Mouse (Mus musculus): ENCODE measurements around the gene Ctf2.
"Not testable (repeated sequence)": the region's sequence is repeated elsewhere in the genome, so short reads cannot be mapped to it uniquely, and the experiment has no call there.

Ctf2 gene

DNA sequence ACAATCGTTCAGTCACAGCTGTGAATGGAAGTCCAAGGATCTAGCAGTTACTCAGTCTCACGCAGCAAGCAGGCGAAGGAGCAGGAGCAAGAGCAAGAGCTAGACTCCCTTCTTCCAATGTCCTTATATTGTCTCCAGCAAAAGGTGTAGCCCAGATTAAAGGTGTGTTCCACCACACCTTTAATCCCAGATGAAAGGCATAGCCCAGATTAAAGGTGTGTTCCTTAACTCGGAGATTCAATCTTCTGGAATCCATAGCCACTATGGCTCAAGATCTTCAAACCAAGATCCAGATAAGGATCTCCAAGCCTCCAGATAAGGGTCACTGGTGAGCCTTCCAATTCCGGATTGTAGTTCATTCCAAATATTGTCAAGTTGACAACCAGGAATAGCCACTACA lies at the start of gene Ctf2:
Ctf2 (minus strand) TSS at position 101 of the 400 bp plus-strand sequence.
- not testable (repeated sequence) for DNase-seq (ENCODE audit: low read depth in 1 of 2, low spot score in 2 of 2)

DNA sequence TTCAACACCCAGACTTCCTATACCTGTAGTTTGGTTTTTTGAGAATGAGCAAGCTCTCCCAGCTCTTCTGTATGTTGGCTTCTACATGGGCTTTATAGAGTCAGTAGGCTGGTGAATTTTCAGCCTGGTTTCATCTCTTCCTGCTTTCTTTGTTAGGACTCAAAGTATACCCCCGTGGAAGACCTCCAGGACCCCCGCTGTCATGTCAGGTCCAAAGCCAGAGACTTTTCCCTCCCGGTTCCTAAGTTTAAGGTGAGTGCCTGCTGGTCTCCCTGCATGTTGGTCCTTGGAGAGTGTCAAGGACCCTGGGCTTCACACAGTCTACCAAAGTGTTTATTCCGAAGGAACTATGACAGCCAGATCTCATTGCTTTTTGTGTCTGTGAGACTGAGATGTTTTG lies 46.4 kb upstream of the Ctf2 start:
- DNase-seq (ENCODE audit: low read depth in 1 of 2, low spot score in 2 of 2): no peak

DNA sequence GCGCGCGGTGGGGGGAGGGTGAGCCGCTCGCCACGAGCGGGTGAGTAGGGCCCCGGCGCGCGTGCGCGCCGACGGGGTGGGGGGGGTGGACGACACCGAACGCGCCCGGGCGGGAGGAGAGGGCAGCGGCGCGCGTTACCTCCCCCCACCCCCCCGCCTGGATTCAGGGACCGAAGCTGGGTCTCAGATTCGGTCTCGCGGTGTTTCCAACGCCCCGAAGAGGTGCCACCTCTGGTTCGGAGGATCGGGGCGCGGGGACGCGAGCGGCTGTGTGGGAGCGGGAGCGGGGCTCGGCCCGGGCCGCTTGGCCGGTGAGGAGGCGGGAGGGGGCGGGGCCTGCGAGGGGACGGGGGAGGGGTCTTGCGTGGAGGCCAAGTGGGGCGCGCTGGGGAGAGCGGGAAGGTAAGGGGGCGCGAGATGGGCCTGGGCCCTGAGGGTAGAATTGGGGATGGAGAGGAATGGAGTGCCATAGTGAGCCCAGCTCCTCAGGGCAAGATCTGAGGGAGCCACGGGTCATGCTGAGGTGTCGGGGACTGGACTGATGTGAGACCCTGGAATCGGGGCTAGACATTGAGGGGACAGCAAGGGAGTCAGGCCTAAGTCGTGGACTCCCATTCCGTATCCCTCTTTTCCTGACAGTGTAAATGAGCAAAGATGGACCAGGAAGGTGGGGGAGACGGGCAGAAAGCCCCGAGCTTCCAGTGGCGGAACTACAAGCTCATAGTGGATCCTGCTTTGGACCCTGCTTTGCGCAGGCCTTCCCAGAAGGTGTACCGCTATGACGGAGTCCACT lies 45.7 kb upstream of the Ctf2 start:
- DNase-seq (ENCODE audit: low read depth in 1 of 2, low spot score in 2 of 2): no peak

DNA sequence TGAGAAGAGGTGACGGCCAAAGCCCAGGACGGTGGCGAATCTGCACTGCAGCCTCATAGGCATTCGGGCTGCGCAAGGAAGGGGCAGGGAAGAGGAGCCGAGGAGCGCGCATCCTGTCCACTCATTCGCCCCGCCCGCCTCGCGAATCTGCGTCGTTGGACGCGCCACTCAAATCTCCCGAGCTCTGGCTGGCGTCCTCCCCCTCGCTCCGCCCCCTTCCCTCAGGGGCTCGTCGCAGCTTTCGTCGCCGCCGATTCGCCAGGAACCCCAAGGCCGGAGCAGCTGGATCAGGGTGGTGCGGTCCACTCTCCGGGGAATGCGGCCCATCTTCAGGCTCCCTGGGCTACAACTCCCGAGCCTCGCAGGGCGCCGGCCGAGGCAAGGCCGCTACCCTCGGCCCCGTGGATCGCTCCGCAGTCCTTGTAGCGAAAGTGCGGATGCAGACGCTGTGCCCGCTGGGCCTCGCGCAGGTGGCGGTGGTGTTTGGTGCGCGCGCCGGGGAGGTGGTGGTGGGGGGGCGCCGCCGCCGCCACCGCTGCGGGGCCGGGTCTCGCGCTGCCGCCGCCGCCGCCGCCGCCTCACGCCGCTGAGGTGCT lies 45.0 kb upstream of the Ctf2 start:
- peak; percentile 86 to 92 for DNase-seq (ENCODE audit: low read depth in 1 of 2, low spot score in 2 of 2)

DNA sequence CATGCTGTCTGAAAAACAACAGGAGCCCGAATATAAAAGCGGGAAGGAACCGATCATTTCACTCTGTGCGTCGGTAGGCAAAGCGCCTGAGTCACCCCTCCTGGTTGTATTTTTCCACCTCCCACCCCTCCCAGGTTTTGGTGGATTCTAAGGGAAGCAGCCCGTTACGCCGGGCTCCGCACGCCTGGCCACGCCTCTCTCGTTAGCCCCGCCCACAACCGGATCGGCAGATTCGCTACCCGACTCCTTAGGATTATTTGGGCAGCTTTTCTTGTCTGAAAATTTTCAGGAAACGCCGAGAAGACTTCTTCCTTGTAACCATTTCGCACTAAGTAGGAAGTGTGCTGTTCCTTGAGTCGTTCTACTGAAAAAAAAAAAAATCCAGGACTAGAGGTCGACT lies 44.5 kb upstream of the Ctf2 start, which contains the start of gene Setd1a:
Setd1a (plus strand) TSS at position 245 of the 400 bp plus-strand sequence.
- peak in 1 of 2 experiments; percentile 65 for DNase-seq (ENCODE audit: low read depth in 1 of 2, low spot score in 2 of 2)

DNA sequence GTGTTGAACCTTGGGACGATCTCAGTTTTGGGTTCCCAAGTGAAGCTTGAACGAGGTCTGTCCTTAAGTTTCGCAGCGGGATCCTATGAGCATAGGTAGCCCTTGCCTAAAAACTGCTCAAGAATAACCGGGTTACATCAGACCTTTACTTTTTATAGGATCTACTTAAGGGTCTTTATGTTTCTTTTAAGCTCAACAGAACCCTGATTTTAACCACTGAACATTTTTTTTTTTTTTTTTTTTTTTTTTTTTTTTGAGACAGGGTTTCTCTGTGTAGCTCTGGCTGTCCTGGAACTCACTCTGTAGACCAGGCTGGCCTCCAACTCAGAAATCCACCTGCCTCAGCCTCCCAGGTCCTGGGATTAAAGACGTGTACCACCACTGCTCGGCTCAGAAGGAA lies 43.9 kb upstream of the Ctf2 start:
- DNase-seq (ENCODE audit: low read depth in 1 of 2, low spot score in 2 of 2): not testable (repeated sequence)

DNA sequence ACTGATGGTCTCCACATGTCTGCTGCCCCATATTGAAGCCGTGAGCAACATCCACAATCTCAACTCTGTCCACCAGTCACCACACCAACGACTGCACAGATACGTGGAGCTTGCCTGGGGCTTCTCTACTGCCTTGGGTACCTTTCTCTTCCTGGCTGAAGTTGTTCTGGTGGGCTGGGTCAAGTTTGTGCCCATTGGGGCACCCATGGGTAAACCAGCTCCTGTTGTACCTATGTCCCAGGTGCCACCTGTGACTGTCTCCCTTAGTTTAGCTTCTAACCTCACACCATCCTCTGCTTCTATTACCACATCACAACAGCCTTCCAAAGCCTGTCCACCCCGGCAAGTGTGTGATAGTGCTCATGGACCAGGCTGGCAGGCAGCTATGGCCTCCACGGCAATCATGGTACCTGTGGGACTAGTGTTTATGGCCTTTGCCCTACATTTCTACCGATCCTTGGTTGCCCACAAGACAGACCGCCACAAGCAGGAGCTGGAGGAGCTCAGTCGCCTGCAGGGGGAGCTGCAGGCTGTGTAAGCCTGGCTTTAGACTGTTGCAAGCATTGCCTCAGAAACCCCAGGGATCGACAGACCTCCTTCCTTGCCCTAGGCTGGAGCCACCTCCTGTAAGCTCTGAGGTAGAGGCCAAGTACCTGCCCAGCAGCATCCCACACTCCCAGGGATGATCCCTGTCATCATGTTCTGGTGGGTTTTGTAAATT lies 41.9 kb upstream of the Ctf2 start:
- DNase-seq (ENCODE audit: low read depth in 1 of 2, low spot score in 2 of 2): peak in 1 of 2 experiments; percentile 56

DNA sequence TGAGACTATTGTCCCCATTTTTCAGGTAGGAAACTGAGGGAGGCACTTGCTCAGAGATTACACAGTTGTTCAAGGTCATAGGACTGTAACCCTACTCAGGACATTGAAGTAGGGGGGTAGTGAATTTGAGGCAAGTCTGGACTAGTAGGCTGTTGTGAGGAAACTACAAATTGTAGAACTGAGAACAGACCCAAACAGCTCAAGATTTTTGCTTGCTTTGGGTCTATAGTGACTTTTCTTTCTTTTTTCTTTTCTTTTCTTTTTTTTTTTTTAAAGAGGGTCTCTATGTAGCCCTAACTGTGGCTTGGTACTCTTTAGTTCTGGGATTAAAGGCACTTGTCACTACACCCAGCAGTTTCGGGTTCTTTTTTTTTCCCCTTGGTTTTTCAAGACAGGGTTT lies 40.6 kb upstream of the Ctf2 start:
- DNase-seq (ENCODE audit: low read depth in 1 of 2, low spot score in 2 of 2): no peak

DNA sequence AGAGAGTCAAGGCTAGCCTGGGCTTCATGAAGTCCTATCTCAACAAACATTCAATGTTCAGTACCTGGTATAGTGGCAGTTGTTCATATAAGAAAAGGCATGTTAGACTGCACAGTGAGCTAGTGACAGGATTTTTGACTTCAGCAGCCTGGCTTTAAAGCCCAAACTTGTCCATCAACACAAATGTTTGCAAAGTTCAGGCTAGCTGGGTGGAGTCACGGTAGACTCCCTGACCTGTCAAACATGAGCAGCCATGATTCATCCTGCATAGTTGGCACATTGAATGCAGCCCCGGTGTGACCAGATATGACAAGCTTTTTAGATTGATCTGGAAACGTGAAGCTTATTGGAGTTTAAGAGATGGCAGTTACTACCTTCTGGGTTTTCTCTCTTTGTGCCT lies 40.1 kb upstream of the Ctf2 start:
- no peak for DNase-seq (ENCODE audit: low read depth in 1 of 2, low spot score in 2 of 2)

DNA sequence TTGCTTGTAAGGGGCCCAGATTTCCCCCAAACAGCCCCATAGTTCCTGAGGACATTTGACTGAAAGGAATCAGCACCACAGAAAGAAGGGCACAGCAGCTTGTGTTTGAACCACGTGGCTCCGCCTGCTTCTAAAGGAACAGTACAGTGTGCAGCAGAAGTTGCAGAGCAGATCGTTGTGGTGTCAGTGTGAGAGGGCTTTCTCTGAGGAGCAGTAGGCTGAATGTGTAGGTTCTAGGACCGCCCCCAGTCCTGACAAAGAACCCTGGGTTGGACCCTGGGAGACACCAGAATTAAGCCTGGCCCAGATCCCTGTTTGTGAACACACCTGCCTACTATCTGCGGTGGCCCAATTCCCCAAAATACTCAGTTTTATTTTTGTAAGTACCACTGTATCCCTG lies 39.3 kb upstream of the Ctf2 start:
- no peak for DNase-seq (ENCODE audit: low read depth in 1 of 2, low spot score in 2 of 2)

DNA sequence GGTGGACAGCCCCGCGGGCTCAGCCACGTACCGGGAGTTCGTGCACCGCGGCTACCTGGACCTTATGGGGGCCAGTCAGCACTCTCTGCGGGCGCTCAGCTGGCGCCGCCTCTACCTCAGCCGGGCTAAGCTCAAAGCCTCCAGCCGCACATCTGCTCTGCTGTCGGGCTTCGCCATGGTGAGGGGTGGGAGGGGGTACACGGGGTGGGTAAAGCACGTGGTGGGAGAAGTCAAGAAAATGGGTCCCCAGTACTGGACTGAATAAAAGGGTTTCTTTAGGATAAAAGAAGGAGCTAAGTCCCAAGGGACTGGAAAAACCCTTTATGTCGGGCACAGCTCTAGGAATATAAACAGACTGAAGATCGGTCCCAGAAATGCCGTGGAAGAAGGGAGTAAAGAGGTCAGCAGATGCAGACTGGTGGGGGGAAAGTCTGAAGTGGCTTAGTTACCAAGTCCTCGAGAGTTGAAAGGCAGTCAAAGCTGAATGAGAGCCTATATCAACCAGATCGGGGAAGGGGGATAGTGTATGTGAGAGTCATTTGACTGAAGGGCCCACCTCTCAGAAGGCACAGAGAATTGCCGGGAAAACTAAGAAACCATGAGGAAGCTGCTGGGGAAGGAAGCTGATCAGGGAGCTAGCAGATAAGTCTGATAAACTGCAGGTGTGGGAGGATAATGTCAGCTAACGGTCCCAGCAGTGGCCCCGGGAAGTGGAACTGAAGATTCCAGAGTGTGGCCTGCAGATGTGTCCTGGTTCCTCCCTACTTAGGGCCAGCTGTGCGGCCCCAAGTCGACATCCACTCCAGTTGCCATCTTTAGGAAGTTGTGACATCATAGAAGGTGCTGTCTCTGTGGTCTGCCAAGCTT lies 38.3 kb upstream of the Ctf2 start:
- DNase-seq (ENCODE audit: low read depth in 1 of 2, low spot score in 2 of 2): no peak

DNA sequence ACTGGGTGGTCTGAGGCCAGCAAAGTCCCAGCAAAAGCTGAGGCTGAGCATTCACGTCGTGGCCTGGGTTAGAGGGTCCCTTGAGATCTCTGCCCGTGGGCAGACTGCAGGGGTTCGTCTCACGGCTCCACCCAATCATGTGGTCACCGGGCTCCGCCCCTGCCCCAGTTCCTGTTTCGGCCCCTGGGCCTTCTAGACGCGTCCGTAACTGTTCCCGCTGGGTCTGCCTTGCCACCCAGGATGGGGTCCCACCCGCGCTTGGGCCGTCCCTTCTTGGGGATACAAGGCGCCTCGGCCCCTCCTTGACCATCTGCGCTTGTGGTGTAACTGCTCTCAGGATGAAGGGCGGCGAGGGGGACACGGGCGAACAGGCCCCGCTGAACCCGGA lies 37.7 kb upstream of the Ctf2 start, which contains the start of gene Orai3:
Orai3 (plus strand) TSS at position 165 of the 388 bp plus-strand sequence.
- DNase-seq (ENCODE audit: low read depth in 1 of 2, low spot score in 2 of 2): peak; percentile 70 to 85

DNA sequence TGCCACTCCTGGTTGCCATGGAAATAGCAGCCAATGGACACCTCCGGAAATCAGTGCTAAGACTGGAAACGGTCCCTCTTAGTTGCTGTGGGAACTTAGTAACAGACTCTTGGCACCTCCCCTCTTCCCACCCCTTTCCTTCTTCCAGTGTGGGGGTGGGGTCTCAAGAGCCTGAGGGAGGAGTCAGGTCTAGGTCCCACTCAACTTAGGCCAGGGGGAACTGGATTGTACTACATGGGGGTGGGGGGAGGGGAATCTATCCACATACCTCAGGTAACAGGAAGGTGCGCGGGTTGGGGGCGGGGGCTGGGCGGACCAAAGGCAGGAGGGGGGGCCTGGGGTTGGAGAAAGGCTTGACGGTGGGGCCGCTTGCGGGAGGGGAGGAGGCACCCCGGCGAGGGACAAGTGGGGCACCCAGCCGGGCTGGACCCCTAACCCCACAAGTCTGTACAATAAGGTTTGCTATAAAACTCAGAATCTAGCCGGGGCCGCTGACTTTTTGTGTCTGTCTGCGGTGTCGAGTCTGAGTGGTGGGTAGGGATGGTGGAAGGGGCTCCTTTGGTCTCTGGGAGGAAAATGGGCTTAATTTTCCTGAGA lies 37.1 kb upstream of the Ctf2 start:
- peak; percentile 77 to 79 for DNase-seq (ENCODE audit: low read depth in 1 of 2, low spot score in 2 of 2)

DNA sequence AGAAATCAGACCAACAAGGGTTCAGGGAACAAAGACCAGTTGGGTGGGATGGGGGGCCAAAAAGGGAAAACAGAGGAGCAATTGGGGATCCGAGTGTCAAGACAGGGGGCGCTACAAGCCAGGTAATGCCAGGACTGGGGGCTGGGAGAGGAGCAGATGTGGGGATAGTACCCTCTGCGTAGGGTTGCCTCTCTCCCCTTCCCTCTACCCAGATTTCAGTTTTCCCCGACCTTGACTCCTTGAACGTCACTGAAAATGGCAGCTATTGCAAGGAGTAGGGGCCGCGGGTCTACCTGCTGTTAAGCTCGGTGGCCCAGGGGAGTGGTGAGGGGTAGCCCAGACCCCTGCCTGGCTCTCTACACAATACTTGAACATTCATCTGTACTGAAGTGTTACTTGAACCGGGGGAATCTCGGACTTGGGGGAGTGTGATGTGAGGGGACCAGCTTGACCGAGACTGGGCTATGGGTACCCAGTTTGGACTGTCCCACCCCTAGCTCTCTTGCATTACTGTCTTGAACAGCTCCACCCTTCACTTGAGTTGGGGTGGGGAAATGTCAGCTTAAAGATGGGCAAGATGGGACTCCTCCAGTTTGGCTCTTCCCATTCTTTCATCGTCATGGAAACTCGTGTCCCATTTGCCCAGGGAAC lies 36.5 kb upstream of the Ctf2 start:
- DNase-seq (ENCODE audit: low read depth in 1 of 2, low spot score in 2 of 2): no peak

DNA sequence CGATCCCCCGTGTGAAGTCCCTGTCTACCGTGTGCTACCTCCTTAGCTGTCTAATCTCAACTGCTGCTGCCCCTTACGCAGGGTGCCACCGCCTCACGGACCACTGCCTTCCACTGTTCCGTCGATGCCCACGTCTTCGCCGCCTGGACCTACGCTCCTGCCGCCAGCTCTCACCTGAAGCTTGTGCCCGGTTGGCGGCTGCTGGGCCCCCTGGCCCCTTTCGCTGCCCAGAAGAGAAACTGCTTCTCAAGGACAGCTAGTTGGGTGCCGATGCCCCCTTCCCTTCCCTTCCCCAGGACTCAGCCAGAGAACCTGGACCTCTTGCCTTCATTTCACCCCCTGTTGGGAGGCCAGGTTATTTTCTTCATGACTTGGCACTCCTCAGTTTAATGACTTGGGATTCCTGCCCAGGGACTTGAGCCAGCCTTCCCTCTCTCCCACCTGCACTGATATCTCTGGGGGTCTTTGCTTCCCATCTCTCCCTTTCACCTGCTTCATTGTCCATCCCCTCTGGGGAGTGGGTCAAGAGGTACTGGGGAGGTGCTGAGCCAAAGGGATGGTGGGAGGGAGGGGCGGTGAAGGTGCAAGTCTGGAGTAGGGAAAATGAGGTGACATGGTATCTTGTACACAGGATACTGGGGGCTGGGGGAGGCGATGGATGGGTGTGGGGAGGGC lies 35.8 kb upstream of the Ctf2 start:
- DNase-seq (ENCODE audit: low read depth in 1 of 2, low spot score in 2 of 2): no peak

DNA sequence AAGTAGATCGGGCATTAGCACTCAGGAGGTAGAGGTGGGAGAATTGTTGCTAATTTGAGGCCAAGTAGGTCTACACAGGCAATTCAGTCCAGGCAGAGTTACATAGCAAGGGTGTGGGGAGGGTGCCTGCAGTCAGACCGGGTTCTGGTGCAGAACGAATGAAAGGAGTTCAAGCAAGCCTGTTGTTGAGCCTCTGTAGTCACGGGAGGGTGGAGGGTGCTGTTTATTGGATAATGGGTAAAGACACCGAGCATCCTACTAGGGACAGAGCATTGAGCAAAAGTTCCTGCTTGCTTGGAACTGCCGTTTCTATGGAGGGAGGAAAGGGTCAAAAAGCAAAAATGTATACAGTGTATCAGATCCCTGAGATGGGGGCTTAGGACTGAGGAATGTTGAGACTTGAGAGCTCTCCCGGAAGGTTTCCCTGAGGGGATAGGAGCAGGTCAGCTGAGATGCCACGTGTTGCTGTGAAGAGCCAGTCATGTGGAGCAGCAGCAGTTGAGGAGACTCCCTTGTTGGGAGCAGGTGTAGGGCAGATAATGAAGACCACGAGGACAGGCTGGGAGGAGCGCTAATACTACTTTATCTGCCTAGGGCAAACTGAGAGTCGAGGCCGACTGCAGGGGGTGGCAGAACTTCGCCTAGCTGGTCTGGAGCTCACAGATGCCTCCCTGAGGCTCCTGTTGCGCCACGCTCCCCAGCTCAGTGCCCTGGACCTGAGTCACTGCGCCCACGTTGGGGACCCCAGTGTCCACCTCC lies 35.1 kb upstream of the Ctf2 start:
- no peak for DNase-seq (ENCODE audit: low read depth in 1 of 2, low spot score in 2 of 2)

DNA sequence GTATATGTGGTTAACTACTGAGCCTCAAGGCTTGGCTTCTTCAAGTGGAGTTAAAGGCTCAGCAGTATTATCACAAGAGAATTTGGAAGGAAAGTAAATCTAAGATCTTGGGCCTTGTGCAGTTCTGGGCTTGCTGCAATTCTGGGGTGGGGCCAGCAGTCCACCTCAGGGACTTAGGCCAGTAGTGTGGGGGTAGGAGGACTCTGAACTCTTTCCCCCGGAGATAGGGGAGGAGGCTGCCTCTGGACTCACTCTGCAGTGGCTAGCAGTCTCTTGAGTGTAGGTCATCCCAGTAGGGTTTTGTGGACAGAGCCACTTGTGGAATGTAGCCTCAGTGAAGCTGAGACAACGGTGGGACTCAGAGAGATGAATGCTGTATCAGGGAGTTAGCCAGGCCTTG lies 33.8 kb upstream of the Ctf2 start:
- DNase-seq (ENCODE audit: low read depth in 1 of 2, low spot score in 2 of 2): no peak

DNA sequence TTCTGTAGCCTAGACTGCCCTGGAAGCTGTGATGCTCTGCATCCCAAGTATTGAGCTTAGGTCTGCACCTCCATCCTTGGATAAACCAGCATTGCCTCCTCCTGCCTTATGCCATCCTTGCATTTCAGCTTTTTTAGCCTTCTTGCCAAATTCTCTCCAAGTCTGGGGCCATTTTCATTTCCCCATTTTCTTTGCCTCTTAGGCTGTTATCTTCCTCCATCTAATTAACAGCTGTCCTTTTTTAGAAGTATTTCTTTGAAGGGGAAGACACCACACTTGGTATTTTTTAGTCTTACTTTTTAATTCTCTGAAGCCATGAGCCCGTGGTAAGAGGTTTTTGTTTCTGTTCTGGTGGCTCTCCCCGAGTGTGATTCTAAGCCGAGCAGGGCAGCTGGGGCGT lies 31.7 kb upstream of the Ctf2 start:
- DNase-seq (ENCODE audit: low read depth in 1 of 2, low spot score in 2 of 2): no peak

DNA sequence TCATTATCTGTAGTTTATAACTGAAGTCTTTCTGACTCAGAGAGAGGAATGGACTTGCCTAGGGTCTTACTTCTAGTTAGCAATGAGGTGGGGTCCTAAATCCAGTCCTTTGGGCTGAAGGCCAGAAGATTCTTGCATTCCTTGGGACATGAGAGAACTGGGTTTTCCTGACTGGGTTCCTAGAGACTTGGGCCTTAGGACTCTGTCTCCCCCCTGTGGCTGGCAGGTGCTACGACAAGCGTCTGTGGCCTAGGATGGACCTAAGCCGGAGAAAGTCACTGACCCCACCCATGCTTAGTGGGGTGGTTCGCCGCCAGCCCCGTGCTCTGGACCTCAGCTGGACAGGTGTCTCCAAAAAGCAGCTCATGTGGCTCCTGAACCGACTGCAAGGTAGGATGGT lies 29.1 kb upstream of the Ctf2 start:
- DNase-seq (ENCODE audit: low read depth in 1 of 2, low spot score in 2 of 2): no peak
